In the genomic region with DNA sequence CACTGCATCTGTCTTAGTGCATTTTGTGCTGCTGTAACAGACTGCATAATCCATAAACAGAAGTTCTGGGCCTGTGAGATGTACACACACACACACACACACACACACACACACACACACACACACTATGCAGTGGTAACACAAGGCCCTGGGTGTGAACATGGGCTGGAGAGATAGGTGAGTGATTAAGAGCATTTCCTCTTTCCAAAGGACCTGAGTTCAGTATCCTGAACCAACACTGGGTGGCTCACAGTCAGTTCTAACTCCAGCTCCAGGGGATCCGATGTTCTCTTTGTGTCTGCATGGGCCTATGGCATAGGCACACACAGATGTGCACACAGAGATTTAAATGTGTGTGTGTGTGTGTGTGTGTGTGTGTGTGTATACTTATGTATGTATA, we compare ENCODE assay signal across 31 mouse cellular contexts.
DNase-seq lines count a peak whose midpoint lies in the region; ATAC-seq and TF ChIP-seq lines count a peak whose summit lies in the region.
"Had no signal": no experiment of that assay in that cellular context is flagged by ENCODE, and none has a peak within 500 bp of the region (broad histone marks: within the 10 kb centered on the region; RNA-seq: fewer than 3 reads in every experiment).

No protein-coding gene starts in this region.

- no peak overlapping the region for H3K9ac ChIP-seq in forebrain, postnatal 0 days
- H3K9ac ChIP-seq in forebrain, embryonic 13.5 days: no peak overlapping the region
- H3K9ac ChIP-seq in lung, postnatal 0 days (replicated peaks; ENCODE audit: low read depth): no peak overlapping the region
- H3K9ac ChIP-seq in intestine, embryonic 16.5 days (ENCODE audit: low read depth, low read length): no peak overlapping the region
- no peak overlapping the region for H3K9ac ChIP-seq in stomach, postnatal 0 days (ENCODE audit: low read length)
- H3K9ac ChIP-seq: embryonic facial prominence, embryonic 13.5 days; forebrain, embryonic 15.5 days; heart, embryonic 15.5 days; hindbrain, embryonic 14.5 days; neural tube, embryonic 15.5 days had no signal

- WGBS in forebrain, postnatal 0 days: 88% methylated on average over 1 of the region's 1 CpGs
- WGBS in forebrain, embryonic 13.5 days: 77% methylated on average over 1 of the region's 1 CpGs
- WGBS in lung, postnatal 0 days: 38% methylated on average over 1 of the region's 1 CpGs
- 58% methylated on average over 1 of the region's 1 CpGs for WGBS in intestine, embryonic 16.5 days
- WGBS in stomach, postnatal 0 days: 62% methylated on average over 1 of the region's 1 CpGs

- DNase-seq in forebrain, postnatal 0 days: no peak
- no peak for DNase-seq in lung, postnatal 0 days (ENCODE audit: low spot score)
- DNase-seq in lung, postnatal 36 days: no peak
- no peak for DNase-seq in stomach, postnatal 0 days (ENCODE audit: low spot score)
- DNase-seq in T-cell, adult 2 months (ENCODE audit: low spot score): no peak
- no peak for DNase-seq in layer of hippocampus, postnatal 14 days (ENCODE audit: low spot score in 2 of 2)
- DNase-seq: adrenal gland, postnatal 10 days; cerebellum, adult 8-10 months; cerebellum, postnatal 36 days; embryo, embryonic 11 days; gastrocnemius, postnatal 14 days; heart, adult 18-20 months; heart, postnatal 4 days; kidney, postnatal 36 days; layer of hippocampus, adult 9-11 months; liver; right cerebral cortex, adult 18-20 months; thymus, postnatal 14 days had no signal

- no peaks in the 10 kb centered on the region for H3K27me3 ChIP-seq in forebrain, postnatal 0 days (ENCODE audit: insufficient read depth, low read length)
- H3K27me3 ChIP-seq in forebrain, embryonic 13.5 days: no peaks in the 10 kb centered on the region
- no peaks in the 10 kb centered on the region for H3K27me3 ChIP-seq in lung, postnatal 0 days (replicated peaks; ENCODE audit: insufficient read depth, low read length)
- no peaks in the 10 kb centered on the region for H3K27me3 ChIP-seq in intestine, embryonic 16.5 days (replicated peaks; ENCODE audit: control insufficient read depth, insufficient read depth, low read length)
- no peaks in the 10 kb centered on the region for H3K27me3 ChIP-seq in stomach, postnatal 0 days (ENCODE audit: control insufficient read depth, insufficient read depth, low read length)
- H3K27me3 ChIP-seq: embryonic facial prominence, embryonic 13.5 days; forebrain, embryonic 15.5 days; heart, embryonic 15.5 days; neural tube, embryonic 15.5 days had no signal

- TF ChIP-seq CTCF in forebrain, postnatal 0 days (IDR thresholded peaks at IDR 0.05; ENCODE audit: low read depth): peak; percentile 29
- peak; percentile 36 for TF ChIP-seq CTCF in lung, postnatal 0 days (IDR thresholded peaks at IDR 0.05)
- peak; percentile 53 for TF ChIP-seq CTCF in stomach, postnatal 0 days (IDR thresholded peaks at IDR 0.05; ENCODE audit: low read depth)

- H3K27ac ChIP-seq in forebrain, postnatal 0 days (ENCODE audit: low read depth, low read length): no peak overlapping the region
- no peak overlapping the region for H3K27ac ChIP-seq in forebrain, embryonic 13.5 days
- no peak overlapping the region for H3K27ac ChIP-seq in lung, postnatal 0 days (ENCODE audit: low read length)
- H3K27ac ChIP-seq in intestine, embryonic 16.5 days (ENCODE audit: low read length): no peak overlapping the region
- no peak overlapping the region for H3K27ac ChIP-seq in stomach, postnatal 0 days (replicated peaks)
- H3K27ac ChIP-seq: embryonic facial prominence, embryonic 13.5 days; forebrain, embryonic 15.5 days; heart, embryonic 15.5 days; hindbrain, embryonic 14.5 days; left cerebral cortex, adult 2 months; limb, embryonic 10.5 days; neural tube, embryonic 15.5 days had no signal

- no peak overlapping the region for H3K4me3 ChIP-seq in forebrain, postnatal 0 days (ENCODE audit: low read depth, low read length)
- H3K4me3 ChIP-seq in forebrain, embryonic 13.5 days: no peak overlapping the region
- no peak overlapping the region for H3K4me3 ChIP-seq in lung, postnatal 0 days (ENCODE audit: low read depth, low read length)
- H3K4me3 ChIP-seq in intestine, embryonic 16.5 days (ENCODE audit: low read length): no peak overlapping the region
- H3K4me3 ChIP-seq in stomach, postnatal 0 days (ENCODE audit: low read depth, low read length): no peak overlapping the region
- H3K4me3 ChIP-seq: embryonic facial prominence, embryonic 13.5 days; forebrain, embryonic 15.5 days; heart, embryonic 15.5 days; left cerebral cortex, adult 2 months; limb, embryonic 10.5 days; neural tube, embryonic 15.5 days had no signal

- no peak for TF ChIP-seq EP300 in lung, postnatal 0 days (IDR thresholded peaks at IDR 0.05)
- TF ChIP-seq EP300 in stomach, postnatal 0 days (optimal IDR thresholded peaks at IDR 0.05): no peak

- no peaks in the 10 kb centered on the region; the same call in 1 of the 2 replicates for H3K36me3 ChIP-seq in forebrain, postnatal 0 days (ENCODE audit: insufficient read depth)
- peaks cover 17% of the 10 kb centered on the region for H3K36me3 ChIP-seq in forebrain, embryonic 13.5 days (ENCODE audit: poor library complexity, severe bottlenecking)
- H3K36me3 ChIP-seq in lung, postnatal 0 days (ENCODE audit: insufficient read depth, low read length): 0 out of 2 replicates have a peak, but pooled peaks cover 3% of the 10 kb centered on the region
- H3K36me3 ChIP-seq in intestine, embryonic 16.5 days (ENCODE audit: control insufficient read depth, insufficient read depth, low read length): no peaks in the 10 kb centered on the region
- peaks cover 2% of the 10 kb centered on the region; the same call in 1 of the 2 replicates for H3K36me3 ChIP-seq in stomach, postnatal 0 days (ENCODE audit: control insufficient read depth, insufficient read depth, low read length)
- H3K36me3 ChIP-seq: forebrain, embryonic 15.5 days had no signal

- 0 out of 2 replicates have a peak, but pooled peaks have one; percentile 29 for ATAC-seq in forebrain, postnatal 0 days
- ATAC-seq in forebrain, embryonic 13.5 days: no peak
- ATAC-seq in lung, postnatal 0 days: no peak
- peak; percentile 52; the same call in 1 of the 2 replicates for ATAC-seq in intestine, embryonic 16.5 days
- peak; percentile 76; the same call in 1 of the 2 replicates for ATAC-seq in stomach, postnatal 0 days (ENCODE audit: low FRiP score, low TSS enrichment)
- ATAC-seq: activated CD4-positive, CD25-positive, alpha-beta regulatory T cell, adult 4 months; CD4-positive, CD25-positive, alpha-beta regulatory T cell, adult 4 months; forebrain, embryonic 15.5 days; inflammation-experienced regulatory T-cells, adult 6 months; midbrain, embryonic 16.5 days had no signal

- no peaks in the 10 kb centered on the region for H3K4me1 ChIP-seq in forebrain, postnatal 0 days (ENCODE audit: insufficient read depth)
- no peaks in the 10 kb centered on the region for H3K4me1 ChIP-seq in forebrain, embryonic 13.5 days
- peaks cover 2% of the 10 kb centered on the region; the same call in 1 of the 2 replicates for H3K4me1 ChIP-seq in lung, postnatal 0 days (ENCODE audit: insufficient read depth, low read depth, low read length)
- H3K4me1 ChIP-seq in intestine, embryonic 16.5 days (ENCODE audit: control insufficient read depth, insufficient read depth, low read length): peaks cover 8% of the 10 kb centered on the region; the same call in 1 of the 2 replicates
- H3K4me1 ChIP-seq in stomach, postnatal 0 days (replicated peaks; ENCODE audit: control insufficient read depth, insufficient read depth): no peaks in the 10 kb centered on the region
- H3K4me1 ChIP-seq: embryonic facial prominence, embryonic 13.5 days; forebrain, embryonic 15.5 days; limb, embryonic 10.5 days; neural tube, embryonic 15.5 days had no signal

- H3K4me2 ChIP-seq in forebrain, postnatal 0 days (ENCODE audit: low read depth): no peak overlapping the region
- H3K4me2 ChIP-seq in forebrain, embryonic 13.5 days: no peak overlapping the region
- no peak overlapping the region for H3K4me2 ChIP-seq in lung, postnatal 0 days (replicated peaks; ENCODE audit: low read depth, low read length)
- no peak overlapping the region for H3K4me2 ChIP-seq in intestine, embryonic 16.5 days (ENCODE audit: low read depth, low read length)
- no peak overlapping the region for H3K4me2 ChIP-seq in stomach, postnatal 0 days (replicated peaks; ENCODE audit: low read depth)
- H3K4me2 ChIP-seq: embryonic facial prominence, embryonic 13.5 days; forebrain, embryonic 15.5 days; heart, embryonic 15.5 days; hindbrain, embryonic 14.5 days; neural tube, embryonic 15.5 days had no signal

- H3K9me3 ChIP-seq in forebrain, postnatal 0 days (ENCODE audit: low read length): no peaks in the 10 kb centered on the region
- no peaks in the 10 kb centered on the region for H3K9me3 ChIP-seq in forebrain, embryonic 13.5 days (replicated peaks)
- H3K9me3 ChIP-seq in lung, postnatal 0 days (ENCODE audit: low read length): no peaks in the 10 kb centered on the region
- no peaks in the 10 kb centered on the region for H3K9me3 ChIP-seq in intestine, embryonic 16.5 days (ENCODE audit: control insufficient read depth, low read length)
- no peaks in the 10 kb centered on the region for H3K9me3 ChIP-seq in stomach, postnatal 0 days (ENCODE audit: control insufficient read depth, low read length)
- H3K9me3 ChIP-seq: embryonic facial prominence, embryonic 13.5 days; forebrain, embryonic 15.5 days; heart, embryonic 15.5 days; limb, embryonic 10.5 days; neural tube, embryonic 15.5 days had no signal

Comparison
In these comparisons a context has a peak if more than half of its experiments do, and no peak if none do; other contexts are left out.
1. ATAC-seq: peak in forebrain, postnatal 0 days (single experiment), intestine, embryonic 16.5 days (single experiment) and stomach, postnatal 0 days (single experiment); none in forebrain, embryonic 13.5 days (single experiment) and lung, postnatal 0 days (single experiment).
2. Peak in every context shown above with its lines, with median percentiles within 50 percentile points of each other: CTCF ChIP-seq.